Mouse (Mus musculus) adrenal gland, postnatal 4 days (tissue): ENCODE results near the gene Pirb. TPM values are rescaled to one million over a fixed set of nuclear protein-coding genes. Genes with fewer than 3 reads are reported as not detected.
"Not testable (repeated sequence)": the region's sequence is repeated elsewhere in the genome, so short reads cannot be mapped to it uniquely, and the experiment has no call there.

Source experiments
- DNase-seq, 2 experiments: peaks; one replicate each; pipeline ENCODE4 v3.0.0; 2021 to 2022; ENCODE audit warnings: low spot score in 2 of 2, mixed read lengths in 2 of 2
- long read RNA-seq, 2 experiments: library from polyadenylated mRNA; stranded (forward); transcript quantifications; one replicate each; pipeline ENCODE4 v2.0.0; 2021
- total RNA-seq, 2 experiments: library from RNA; stranded (reverse); gene quantifications; 2 replicates each; pipeline ENCODE4 v1.2.3; 2021

Gene Pirb
- total RNA-seq = 1 to 10 TPM; 2.3 to 2.5 TPM
- long read RNA-seq, experiment 1, partial matches to known transcripts = 0 of 2 reads
- long read RNA-seq, experiment 1, other reads (novel, unspliced or antisense) = 1 of 2 reads
- long read RNA-seq, experiment 2, partial matches to known transcripts = 0 of 1 reads
- long read RNA-seq, experiment 2, other reads (novel, unspliced or antisense) = 1 of 1 reads

- not testable (repeated sequence) for DNase-seq
Observed at GRCm38 (mm10) chr7:3720268-3720667, at the start of gene Pirb. TSS of gene Pirb (minus strand) at chr7:3720391.

GRCm38 (mm10) chr7:3732675-3733074 is 12.5 kb upstream of the Pirb start:
- DNase-seq = not testable (repeated sequence)

GRCm38 (mm10) chr7:3725459-3725858 is 5.3 kb upstream of the Pirb start:
- not testable (repeated sequence) for DNase-seq

GRCm38 (mm10) chr7:3715249-3715648 is 4.9 kb downstream of the Pirb start:
- DNase-seq = no peak

- DNase-seq = no peak
Observed at GRCm38 (mm10) chr7:3712264-3712942, 7.8 kb downstream of the Pirb start.

GRCm38 (mm10) chr7:3709000-3709399 is 11.2 kb downstream of the Pirb start:
- no peak for DNase-seq

- not testable (repeated sequence) for DNase-seq
Observed at GRCm38 (mm10) chr7:3708447-3708980, 11.7 kb downstream of the Pirb start.

GRCm38 (mm10) chr7:3707568-3708413 is 12.4 kb downstream of the Pirb start:
- DNase-seq = no peak

GRCm38 (mm10) chr7:3707027-3707426 is 13.2 kb downstream of the Pirb start:
- no peak for DNase-seq

GRCm38 (mm10) chr7:3706343-3706934 is 13.8 kb downstream of the Pirb start:
- no peak for DNase-seq

GRCm38 (mm10) chr7:3705911-3706310 is 14.3 kb downstream of the Pirb start:
- no peak for DNase-seq

- DNase-seq = not testable (repeated sequence)
Observed at GRCm38 (mm10) chr7:3705461-3705860, 14.7 kb downstream of the Pirb start.

GRCm38 (mm10) chr7:3704475-3704874 is 15.7 kb downstream of the Pirb start:
- DNase-seq = no peak

- DNase-seq = peak; percentile 90
Observed at GRCm38 (mm10) chr7:3703879-3704441, 16.2 kb downstream of the Pirb start, which contains the start of gene Rps9. TSS of gene Rps9 (plus strand) at chr7:3703993.

GRCm38 (mm10) chr7:3703148-3703878 is 16.9 kb downstream of the Pirb start:
- DNase-seq = no peak

- no peak for DNase-seq
Observed at GRCm38 (mm10) chr7:3698471-3698870, 21.7 kb downstream of the Pirb start.

- DNase-seq = not testable (repeated sequence)
Observed at GRCm38 (mm10) chr7:3694949-3695305, 25.3 kb downstream of the Pirb start.

- peak; percentile 35 to 57 for DNase-seq
Observed at GRCm38 (mm10) chr7:3694076-3694948, 25.9 kb downstream of the Pirb start.

GRCm38 (mm10) chr7:3693809-3694075 is 26.4 kb downstream of the Pirb start:
- DNase-seq = no peak
